Mouse (Mus musculus) hindbrain, embryonic 16.5 days (tissue): ENCODE measurements around the gene St8sia2. TPM values are rescaled to one million over a fixed set of nuclear protein-coding genes. Genes with fewer than 3 reads are reported as not detected.

ENCODE experiments used
- ATAC-seq: fragments of 200-750 bp; cut with Nextera tagmentation; 2 replicates; pipeline ENCODE4 v1.8.0; 2017; ENCODE audit warnings: moderate TSS enrichment, moderate library complexity
- H3K27ac ChIP-seq: fragments of 300-500 bp; sonication (generic); 2 replicates; pipeline ENCODE4 v1.5.1; 2014; ENCODE audit warnings: low read depth, mild to moderate bottlenecking, control low read depth, low read length, moderate library complexity
- H3K27me3 ChIP-seq: fragments of 300-500 bp; sonication (generic); replicated peaks from 2 replicates; pipeline ENCODE4 v1.6.1; 2014; ENCODE audit warnings: low read length; ENCODE audit not compliant: control insufficient read depth, insufficient read depth
- H3K36me3 ChIP-seq: fragments of 300-500 bp; sonication (generic); 2 replicates; pipeline ENCODE4 v1.6.1; 2014; ENCODE audit warnings: mild to moderate bottlenecking, low read length, moderate library complexity, mixed read lengths; ENCODE audit not compliant: control insufficient read depth, insufficient read depth
- H3K4me1 ChIP-seq: fragments of 300-500 bp; sonication (generic); 2 replicates; pipeline ENCODE4 v1.6.1; 2014; ENCODE audit warnings: low read depth, low read length; ENCODE audit not compliant: control insufficient read depth, insufficient read depth
- H3K4me2 ChIP-seq: fragments of 300-500 bp; sonication (generic); 2 replicates; pipeline ENCODE4 v1.6.1; 2014; ENCODE audit warnings: mild to moderate bottlenecking, low read length, control low read depth, moderate library complexity
- H3K4me3 ChIP-seq: fragments of 300-500 bp; sonication (generic); 2 replicates; pipeline ENCODE4 v1.5.1; 2014; ENCODE audit warnings: mild to moderate bottlenecking, low read length, control low read depth, moderate library complexity
- H3K9ac ChIP-seq: fragments of 300-500 bp; sonication (generic); 2 replicates; pipeline ENCODE4 v1.6.1; 2014; ENCODE audit warnings: low read depth, mild to moderate bottlenecking, control low read depth, low read length, moderate library complexity
- H3K9me3 ChIP-seq: fragments of 300-500 bp; sonication (generic); 2 replicates; pipeline ENCODE4 v1.6.1; 2014; ENCODE audit warnings: mild to moderate bottlenecking, low read length, moderate library complexity; ENCODE audit not compliant: control insufficient read depth
- WGBS: fragments of 180-500 bp; shearing (Covaris S2); extraction: QIAGEN DNeasy Blood & Tissue Kit; methylation state at CpG from one replicate; pipeline ENCODE4 v1.1.7; 2014; 5-methylcytosine and 5-hydroxymethylcytosine counted together
- polyA plus RNA-seq: library from polyadenylated mRNA; unstranded; fragments of >200 nt; fragmentation: Nextera tagmentation; extraction: Ambion mirVana; gene quantifications from 2 replicates; pipeline ENCODE4 v1.2.1, GENCODE M21; 2015

The St8sia2 gene
- polyA plus RNA-seq, 1 experiment from 2014 or later: 67.8 TPM

GRCm38 (mm10) chr7:73910843-73911242, 102.6 kb downstream of the St8sia2 start:
- no peak for ATAC-seq
- Histone ChIP-seq H3K27me3 (no peaks in the 10 kb centered on the region), H3K4me2 (no peak overlapping the region), H3K4me1 (0 out of 2 replicates have a peak, but pooled peaks cover 3% of the 10 kb centered on the region), H3K27ac (no peak overlapping the region), H3K36me3 (no peaks in the 10 kb centered on the region), H3K9me3 (no peaks in the 10 kb centered on the region), H3K4me3 (no peak overlapping the region), H3K9ac (no peak overlapping the region)
- 91% methylated on average over 4 of the region's 4 CpGs for WGBS

- Histone ChIP-seq H3K4me3 (no peak overlapping the region), H3K27me3 (no peaks in the 10 kb centered on the region), H3K9me3 (no peaks in the 10 kb centered on the region), H3K27ac (peak overlapping the region; percentile 31; the same call in 1 of the 2 replicates), H3K36me3 (no peaks in the 10 kb centered on the region), H3K4me1 (0 out of 2 replicates have a peak, but pooled peaks cover 3% of the 10 kb centered on the region), H3K4me2 (no peak overlapping the region), H3K9ac (no peak overlapping the region)
- 62% methylated on average over 5 of the region's 5 CpGs for WGBS
- ATAC-seq: peak; percentile 76
Measured at GRCm38 (mm10) chr7:73909432-73910205, 103.9 kb downstream of the St8sia2 start.

GRCm38 (mm10) chr7:73894506-73894905, 119.0 kb downstream of the St8sia2 start:
- H3K4me3 ChIP-seq: no peak overlapping the region
- no peak for ATAC-seq
- no peaks in the 10 kb centered on the region for H3K27me3 ChIP-seq
- no peaks in the 10 kb centered on the region for H3K9me3 ChIP-seq
- H3K4me1 ChIP-seq: 0 out of 2 replicates have a peak, but pooled peaks cover 2% of the 10 kb centered on the region
- H3K27ac ChIP-seq: no peak overlapping the region
- H3K36me3 ChIP-seq: no peaks in the 10 kb centered on the region
- WGBS: 21% methylated on average over 6 of the region's 6 CpGs
- no peak overlapping the region for H3K4me2 ChIP-seq
- H3K9ac ChIP-seq: no peak overlapping the region

GRCm38 (mm10) chr7:73891830-73892229, 121.7 kb downstream of the St8sia2 start:
- H3K27me3 ChIP-seq: no peaks in the 10 kb centered on the region
- H3K4me1 ChIP-seq: 0 out of 2 replicates have a peak, but pooled peaks cover 2% of the 10 kb centered on the region
- no peak overlapping the region for H3K9ac ChIP-seq
- H3K4me3 ChIP-seq: no peak overlapping the region
- ATAC-seq: no peak
- no peak overlapping the region for H3K4me2 ChIP-seq
- H3K27ac ChIP-seq: no peak overlapping the region
- no peaks in the 10 kb centered on the region for H3K36me3 ChIP-seq
- 86% methylated on average over 5 of the region's 5 CpGs for WGBS
- H3K9me3 ChIP-seq: no peaks in the 10 kb centered on the region

- Histone ChIP-seq H3K27ac (no peak overlapping the region), H3K9ac (no peak overlapping the region), H3K9me3 (no peaks in the 10 kb centered on the region), H3K4me3 (no peak overlapping the region), H3K4me2 (no peak overlapping the region), H3K27me3 (no peaks in the 10 kb centered on the region), H3K36me3 (no peaks in the 10 kb centered on the region), H3K4me1 (0 out of 2 replicates have a peak, but pooled peaks cover 2% of the 10 kb centered on the region)
- no peak for ATAC-seq
- WGBS: 69% methylated on average over 9 of the region's 9 CpGs
Measured at GRCm38 (mm10) chr7:73890891-73891610, 122.4 kb downstream of the St8sia2 start.

- no peak overlapping the region for H3K27ac ChIP-seq
- 87% methylated on average over 5 of the region's 5 CpGs for WGBS
- H3K9ac ChIP-seq: no peak overlapping the region
- H3K27me3 ChIP-seq: no peaks in the 10 kb centered on the region
- H3K4me1 ChIP-seq: 0 out of 2 replicates have a peak, but pooled peaks cover 2% of the 10 kb centered on the region
- no peak overlapping the region for H3K4me3 ChIP-seq
- no peaks in the 10 kb centered on the region for H3K36me3 ChIP-seq
- H3K9me3 ChIP-seq: no peaks in the 10 kb centered on the region
- H3K4me2 ChIP-seq: no peak overlapping the region
- ATAC-seq: no peak
Measured at GRCm38 (mm10) chr7:73890466-73890865, 123.0 kb downstream of the St8sia2 start.
